Mouse (Mus musculus) gastrocnemius, adult 18-20 months (tissue): Measurements from ENCODE around the gene Dupd1. TPM values are rescaled to one million over a fixed set of nuclear protein-coding genes. Genes with fewer than 3 reads are reported as not detected.
"Not testable (repeated sequence)": the region's sequence is repeated elsewhere in the genome, so short reads cannot be mapped to it uniquely, and the experiment has no call there.

Source experiments
- DNase-seq: peaks from one replicate; pipeline ENCODE4 v3.0.0; 2021; ENCODE audit warnings: low spot score
- total RNA-seq, 2 experiments: library from RNA; stranded (reverse); gene quantifications; 2 replicates each; pipeline ENCODE4 v1.2.3; 2021

The Dupd1 gene
- total RNA-seq, 2 experiments from 2014 or later = 33.4 to 36.0 TPM

GRCm38 (mm10) chr14:21678509-21679285 is 35.7 kb downstream of the Dupd1 start:
- peak; percentile 61 for DNase-seq

DNA sequence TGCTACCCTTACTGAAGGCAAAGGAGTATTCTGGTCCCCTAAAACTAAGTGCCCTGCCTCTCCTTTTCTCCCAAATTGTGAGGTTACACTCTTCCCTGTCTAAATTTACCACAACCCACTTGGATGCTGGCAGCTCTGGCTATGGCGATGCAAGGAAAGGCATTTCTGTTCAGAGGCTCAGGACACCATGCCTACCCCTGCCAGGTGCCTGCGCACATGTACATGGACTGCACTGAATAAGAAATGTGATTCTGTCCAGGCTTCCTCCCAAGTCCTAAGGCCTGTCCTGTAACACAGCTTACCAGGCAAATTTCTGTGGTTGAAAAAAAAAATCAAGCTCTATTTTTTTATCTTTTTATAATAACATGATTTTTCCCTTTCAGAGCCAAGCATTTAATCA is 38.2 kb downstream of the Dupd1 start:
- DNase-seq = peak; percentile 58

DNA sequence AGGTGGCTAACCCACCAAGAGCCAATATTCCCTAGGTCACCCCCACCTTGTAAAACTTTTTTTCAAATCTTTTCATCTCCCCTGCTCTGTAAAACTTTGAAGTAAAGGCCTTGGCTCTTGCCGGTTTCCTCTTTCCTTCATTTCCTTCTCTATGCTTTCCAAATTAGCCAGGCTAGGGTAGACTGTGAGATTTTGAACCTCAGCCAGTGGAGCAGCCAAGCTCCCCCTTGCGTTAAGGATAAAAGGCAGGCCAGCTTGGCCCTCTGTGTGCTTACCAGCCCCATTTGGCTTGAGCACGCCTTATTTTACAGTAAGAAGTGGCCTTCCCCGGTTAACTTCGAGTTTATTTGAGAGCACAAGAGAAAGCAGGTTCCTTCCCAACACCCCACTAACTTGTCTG is 39.9 kb downstream of the Dupd1 start:
- no peak for DNase-seq

GRCm38 (mm10) chr14:21673100-21673499 is 41.3 kb downstream of the Dupd1 start:
- no peak for DNase-seq

DNA sequence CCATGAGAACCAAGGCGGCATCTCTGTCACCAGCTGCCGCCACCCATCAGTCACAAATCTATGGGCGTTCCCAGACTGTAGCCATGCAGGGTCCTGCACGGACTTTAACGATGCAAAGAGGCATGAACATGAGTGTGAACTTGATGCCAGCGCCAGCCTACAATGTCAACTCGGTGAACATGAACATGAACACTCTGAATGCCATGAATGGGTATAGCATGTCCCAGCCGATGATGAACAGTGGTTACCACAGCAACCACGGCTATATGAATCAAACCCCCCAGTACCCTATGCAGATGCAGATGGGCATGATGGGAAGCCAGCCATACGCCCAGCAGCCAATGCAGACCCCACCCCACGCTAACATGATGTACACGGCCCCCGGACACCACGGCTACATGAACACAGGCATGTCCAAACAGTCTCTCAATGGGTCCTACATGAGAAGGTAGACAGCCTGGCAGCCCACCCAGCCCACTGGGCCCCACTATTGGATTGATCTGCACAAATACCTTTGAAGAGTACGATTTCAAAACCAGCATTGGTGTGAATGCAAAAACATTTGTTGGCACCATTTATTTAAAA is 43.9 kb downstream of the Dupd1 start:
- DNase-seq = not testable (repeated sequence)

DNA sequence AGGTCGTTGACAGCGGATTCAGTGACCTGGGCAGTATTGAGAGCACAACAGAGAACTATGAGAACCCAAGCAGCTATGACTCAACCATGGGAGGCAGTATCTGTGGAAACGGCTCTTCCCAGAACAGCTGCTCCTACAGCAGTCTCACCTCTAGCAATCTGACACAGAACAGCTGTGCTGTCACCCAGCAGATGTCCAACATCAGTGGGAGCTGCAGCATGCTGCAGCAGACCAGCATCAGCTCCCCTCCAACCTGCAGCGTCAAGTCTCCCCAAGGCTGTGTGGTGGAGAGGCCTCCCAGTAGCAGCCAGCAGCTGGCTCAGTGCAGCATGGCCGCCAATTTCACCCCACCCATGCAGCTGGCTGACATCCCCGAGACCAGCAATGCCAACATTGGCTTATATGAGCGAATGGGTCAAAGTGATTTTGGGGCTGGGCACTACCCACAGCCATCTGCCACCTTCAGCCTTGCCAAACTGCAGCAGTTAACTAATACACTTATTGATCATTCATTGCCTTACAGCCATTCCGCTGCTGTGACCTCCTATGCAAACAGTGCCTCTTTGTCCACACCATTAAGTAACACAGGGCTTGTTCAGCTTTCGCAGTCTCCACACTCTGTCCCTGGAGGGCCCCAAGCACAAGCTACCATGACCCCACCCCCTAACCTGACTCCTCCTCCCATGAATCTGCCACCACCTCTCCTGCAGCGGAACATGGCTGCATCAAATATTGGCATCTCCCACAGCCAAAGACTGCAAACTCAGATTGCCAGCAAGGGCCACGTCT is 44.5 kb downstream of the Dupd1 start:
- no peak for DNase-seq

- no peak for DNase-seq
Observed at GRCm38 (mm10) chr14:21669218-21669617, 45.2 kb downstream of the Dupd1 start.

GRCm38 (mm10) chr14:21662465-21663142 is 51.8 kb downstream of the Dupd1 start:
- DNase-seq = peak; percentile 40

- peak; percentile 69 for DNase-seq
Observed at GRCm38 (mm10) chr14:21659652-21660051, 54.7 kb downstream of the Dupd1 start.

DNA sequence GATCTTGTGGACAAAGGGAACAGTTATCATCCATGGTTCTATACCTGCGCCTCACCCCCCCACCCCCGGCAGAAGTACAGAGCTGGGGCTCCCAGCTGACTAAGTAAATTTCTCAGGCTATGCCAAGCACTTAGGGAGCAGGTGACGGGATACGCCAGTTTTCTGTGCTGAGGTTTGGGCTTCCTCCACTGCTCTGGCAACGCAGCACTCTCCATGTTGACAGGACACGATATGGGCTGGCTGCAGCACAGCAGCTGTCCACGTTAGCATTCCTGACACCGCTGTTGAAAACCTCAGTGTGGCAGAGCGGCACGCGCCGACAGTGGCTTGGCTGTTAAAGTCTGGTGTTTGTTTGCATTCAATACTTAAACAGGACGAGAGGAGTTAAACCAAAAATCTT is 55.2 kb downstream of the Dupd1 start:
- peak; percentile 60 for DNase-seq

- no peak for DNase-seq
Observed at GRCm38 (mm10) chr14:21653813-21654212, 60.6 kb downstream of the Dupd1 start.

- no peak for DNase-seq
Observed at GRCm38 (mm10) chr14:21640806-21641435, 73.5 kb downstream of the Dupd1 start.

DNA sequence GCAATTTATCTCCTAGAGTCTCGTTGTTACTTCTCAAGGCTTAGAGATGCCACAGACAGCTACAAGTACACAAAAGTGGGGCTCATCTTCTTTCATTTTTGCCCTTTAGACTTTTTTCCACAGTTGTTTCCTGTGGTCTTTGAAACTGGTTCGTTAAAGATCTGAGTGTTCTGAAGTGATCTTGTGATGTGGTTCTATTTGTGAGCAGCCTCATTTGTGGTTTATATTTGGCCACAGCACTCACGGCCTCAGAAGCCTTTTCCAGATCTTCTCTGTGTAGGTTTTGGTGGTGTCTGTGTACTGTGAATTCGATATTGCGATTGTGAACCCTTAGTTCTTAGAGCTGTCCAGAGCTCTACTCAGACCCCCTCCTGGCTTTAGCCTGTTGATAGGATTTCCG is 77.8 kb downstream of the Dupd1 start:
- DNase-seq = no peak

DNA sequence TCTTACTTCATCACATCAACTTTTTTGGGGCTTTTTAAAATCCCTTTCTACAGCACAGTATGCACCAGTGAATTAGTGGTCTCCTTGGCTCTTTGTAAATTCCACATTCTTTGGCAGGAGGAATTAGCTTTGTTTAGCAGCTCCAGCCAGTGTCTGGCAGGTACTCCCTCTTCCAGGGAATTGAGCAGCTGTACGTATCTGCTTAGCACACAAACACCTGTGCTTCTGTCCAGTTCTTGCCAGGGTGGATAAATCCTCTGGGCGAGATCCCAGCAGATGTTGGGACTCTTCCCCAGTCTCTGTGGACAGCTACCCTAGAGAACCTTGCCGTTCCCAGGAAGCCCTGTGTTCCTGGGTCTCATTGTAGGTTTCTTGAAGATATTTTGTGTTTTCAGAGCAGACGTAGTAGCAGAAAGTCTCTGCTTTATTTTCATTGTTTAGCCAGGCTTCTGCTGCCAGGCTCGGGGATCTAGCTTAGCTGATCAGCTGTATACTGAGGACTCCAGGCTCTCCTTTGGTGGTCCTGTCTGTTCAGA is 82.6 kb downstream of the Dupd1 start:
- DNase-seq = peak; percentile 10

Other genes with a start within 250 kb of the Dupd1 start
- 10 to 100 TPM; 20.4 to 22.4 TPM for gene Kat6b, start 233.1 kb downstream of the Dupd1 start, total RNA-seq
- 10 to 100 TPM; 62.7 to 63.1 TPM for gene Samd8, start 36.0 kb upstream of the Dupd1 start, total RNA-seq
- gene Dusp13, start 36.6 kb upstream of the Dupd1 start, total RNA-seq = 100 to 1,000 TPM; 215 to 238 TPM
- 100 to 1,000 TPM; 304 to 312 TPM for gene Vdac2, start 110.7 kb upstream of the Dupd1 start, total RNA-seq
- gene Comtd1, start 134.4 kb upstream of the Dupd1 start, total RNA-seq = 10 to 100 TPM in 1 of 2 experiments, 1 to 10 TPM in 1; 6.1 to 11.3 TPM